Mouse (Mus musculus): ENCODE data around the gene Cavin3. TPM values are rescaled to one million over a fixed set of nuclear protein-coding genes. Genes with fewer than 3 reads are reported as not detected.

Cavin3 gene
- total RNA-seq, 2 experiments from 2014 or later: 20.0 to 20.7 TPM

Other genes with a start within 250 kb of the Cavin3 start
- not detected for gene Olfr688, start 194.2 kb downstream of the Cavin3 start, total RNA-seq (2021)
- not detected for gene Olfr689, start 171.1 kb downstream of the Cavin3 start, total RNA-seq (2021)
- not detected for gene Olfr690, start 148.2 kb downstream of the Cavin3 start, total RNA-seq (2021)
- not detected for gene Olfr691, start 140.0 kb downstream of the Cavin3 start, total RNA-seq (2021)
- gene Olfr692, start 114.1 kb downstream of the Cavin3 start, total RNA-seq (2021): not detected
- not detected for gene Gm5901, start 107.3 kb downstream of the Cavin3 start, total RNA-seq (2021)
- 10 to 100 TPM; 15.5 to 16.1 TPM for gene Fam160a2, start 82.2 kb downstream of the Cavin3 start, total RNA-seq (2021)
- not detected for gene Cnga4, start 77.7 kb downstream of the Cavin3 start, total RNA-seq (2021)
- gene Cckbr, start 56.6 kb downstream of the Cavin3 start, total RNA-seq (2021): not detected
- 100 to 1,000 TPM; 170 to 189 TPM for gene Smpd1, start 72.1 kb upstream of the Cavin3 start, total RNA-seq (2021)
- 100 to 1,000 TPM; 119 to 124 TPM for gene Apbb1, start 99.4 kb upstream of the Cavin3 start, total RNA-seq (2021)
- not detected for gene Hpx, start 117.8 kb upstream of the Cavin3 start, total RNA-seq (2021)
- 10 to 100 TPM; 20.7 to 21.3 TPM for gene Trim3, start 151.3 kb upstream of the Cavin3 start, total RNA-seq (2021)
- 10 to 100 TPM; 77.9 to 82.3 TPM for gene Timm10b, start 157.8 kb upstream of the Cavin3 start, total RNA-seq (2021)
- 10 to 100 TPM; 11.6 to 12.4 TPM for gene Arfip2, start 158.1 kb upstream of the Cavin3 start, total RNA-seq (2021)
- 1 to 10 TPM; 3.1 to 5.9 TPM for gene Gm45799, start 158.3 kb upstream of the Cavin3 start, total RNA-seq (2021)
- gene Dnhd1, start 168.5 kb upstream of the Cavin3 start, total RNA-seq (2021): under 1 TPM; 0.23 to 0.30 TPM

All from heart, adult 18-20 months (tissue).